Mouse (Mus musculus): ENCODE results near the gene Hpd. TPM values are rescaled to one million over a fixed set of nuclear protein-coding genes. Genes with fewer than 3 reads are reported as not detected.

Gene Hpd
- polyA plus RNA-seq, 1 experiment = not detected

DNA sequence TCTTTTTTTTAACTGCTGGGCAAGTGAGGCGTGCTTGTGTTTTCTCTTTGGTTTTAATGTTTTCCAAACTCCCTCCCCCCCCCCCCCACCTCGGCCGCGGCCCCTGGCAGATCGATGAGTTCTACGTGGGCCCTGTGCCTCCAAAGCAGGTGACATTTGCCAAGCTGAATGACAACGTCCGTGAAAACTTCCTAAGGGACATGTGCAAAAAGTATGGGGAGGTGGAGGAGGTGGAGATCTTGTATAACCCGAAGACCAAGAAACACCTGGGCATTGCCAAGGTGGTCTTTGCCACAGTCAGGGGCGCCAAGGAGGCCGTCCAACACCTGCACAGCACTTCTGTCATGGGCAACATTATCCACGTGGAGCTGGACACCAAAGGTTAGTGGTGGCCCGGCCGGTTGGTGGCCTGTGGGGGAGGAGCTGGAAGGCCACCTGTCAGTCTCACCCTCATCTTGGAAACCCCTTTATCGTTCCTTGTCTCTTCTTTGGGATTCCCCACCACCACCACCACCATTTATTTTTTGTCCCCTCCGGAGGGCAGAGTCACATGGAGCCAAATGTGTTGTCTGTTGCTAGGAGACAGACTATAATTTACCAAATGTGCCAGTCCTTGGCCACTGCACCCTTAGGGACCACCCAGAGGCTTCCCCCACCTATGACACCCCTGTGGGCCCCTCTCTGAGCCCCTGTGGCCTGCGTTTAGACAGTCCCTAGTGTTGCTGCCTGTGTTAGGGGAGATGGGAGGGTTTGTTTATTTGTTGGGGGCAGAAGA is 38.4 kb downstream of the Hpd start:
- peak; percentile 24 for DNase-seq (ENCODE audit: low read depth)
- TF ChIP-seq CTCF (IDR thresholded peaks at IDR 0.05; ENCODE audit: borderline replicate concordance, extremely low read depth, insufficient read depth, insufficient read length) (no peak), POLR2A (IDR thresholded peaks at IDR 0.05; ENCODE audit: borderline replicate concordance, extremely low read depth, insufficient read depth, insufficient read length, poor library complexity, severe bottlenecking) (no peak)

DNA sequence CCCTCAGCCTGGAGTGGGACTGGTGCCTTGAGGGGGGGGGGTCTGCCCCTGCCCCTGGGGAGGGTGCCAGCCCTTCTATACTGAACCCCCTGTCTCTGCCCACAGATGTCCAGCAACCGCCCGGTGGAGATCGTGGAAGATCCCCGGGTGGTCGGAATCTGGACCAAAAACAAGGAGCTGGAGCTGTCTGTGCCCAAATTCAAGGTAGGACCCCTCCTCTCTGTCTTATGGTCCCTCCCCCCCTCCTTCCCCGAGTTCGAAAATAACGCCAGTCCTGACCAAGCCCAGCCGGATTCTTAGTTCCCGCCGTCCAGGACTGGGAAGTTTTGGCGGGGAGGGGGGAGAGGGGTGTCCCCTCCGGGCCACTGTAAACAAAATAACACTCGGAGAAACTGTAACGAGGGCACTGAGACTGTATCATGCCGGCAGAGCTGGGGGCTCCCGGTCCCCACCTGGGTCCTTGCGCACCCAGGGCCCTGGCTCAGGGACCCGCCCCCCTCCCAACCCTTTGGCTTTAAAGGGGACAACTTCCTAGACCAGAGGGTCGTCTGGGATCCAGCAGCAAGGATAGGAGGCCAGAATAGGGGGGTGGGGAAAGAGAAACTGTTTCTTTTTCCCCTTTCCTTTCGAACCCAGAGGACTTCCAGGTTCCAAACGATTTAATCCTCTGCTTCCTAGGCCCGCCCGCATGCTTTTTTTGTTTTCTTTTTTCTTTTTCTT is 39.1 kb downstream of the Hpd start:
- peak; percentile 82 for DNase-seq (ENCODE audit: low read depth)
- TF ChIP-seq CTCF (IDR thresholded peaks at IDR 0.05; ENCODE audit: borderline replicate concordance, extremely low read depth, insufficient read depth, insufficient read length) (no peak), POLR2A (IDR thresholded peaks at IDR 0.05; ENCODE audit: borderline replicate concordance, extremely low read depth, insufficient read depth, insufficient read length, poor library complexity, severe bottlenecking) (no peak)

DNA sequence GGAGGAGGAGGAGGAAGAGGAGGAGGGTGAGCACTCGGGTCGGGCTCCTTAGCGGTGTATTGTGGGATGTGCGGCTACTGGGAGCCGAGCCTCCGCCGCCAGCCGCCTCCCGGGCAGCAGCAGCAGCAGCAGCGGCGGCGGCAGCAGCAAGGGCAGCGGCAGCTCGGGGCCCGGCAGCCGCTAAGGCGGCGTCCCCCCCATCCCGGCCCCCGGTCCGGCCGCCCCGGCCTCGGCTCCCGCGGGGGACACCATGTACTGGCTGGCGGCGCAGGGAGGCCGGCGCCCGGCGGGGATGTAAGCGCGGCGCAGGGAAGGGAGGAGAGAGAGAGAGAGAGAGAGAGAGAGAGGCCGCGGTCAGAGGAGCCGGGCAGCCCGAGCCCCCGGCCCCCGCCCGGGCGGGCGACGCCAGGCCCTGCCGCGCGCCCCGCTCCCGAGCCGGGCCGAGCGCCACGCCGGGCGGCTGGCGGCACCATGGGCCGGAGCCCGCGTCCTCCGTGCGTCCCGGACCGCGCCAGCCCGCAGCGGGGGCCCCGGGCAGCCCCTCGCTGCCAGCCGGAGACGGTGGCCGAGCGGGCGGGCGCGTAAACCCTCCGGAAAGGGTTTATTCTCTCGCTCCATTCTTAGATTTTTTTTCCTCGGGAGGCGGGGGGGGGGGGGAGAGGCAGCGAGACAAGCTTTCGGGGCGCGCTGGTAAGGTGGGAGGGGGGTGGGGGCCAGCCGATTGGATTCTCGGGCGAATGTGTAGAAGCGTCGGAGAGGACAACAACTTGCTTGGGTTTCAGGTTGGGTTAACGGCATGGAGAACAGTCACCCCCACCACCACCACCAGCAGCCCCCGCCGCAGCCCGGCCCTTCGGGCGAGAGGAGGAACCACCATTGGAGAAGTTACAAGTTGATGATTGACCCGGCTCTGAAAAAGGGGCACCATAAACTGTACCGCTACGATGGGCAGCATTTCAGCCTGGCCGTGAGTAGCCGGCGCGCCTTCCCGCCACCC is 40.1 kb downstream of the Hpd start, which contains the start of gene Setd1b:
TSS of gene Setd1b (plus strand) at position 33 of the 997 bp plus-strand sequence.
- peak; percentile 31 for TF ChIP-seq POLR2A (IDR thresholded peaks at IDR 0.05; ENCODE audit: borderline replicate concordance, extremely low read depth, insufficient read depth, insufficient read length, poor library complexity, severe bottlenecking)
- TF ChIP-seq CTCF (IDR thresholded peaks at IDR 0.05; ENCODE audit: borderline replicate concordance, extremely low read depth, insufficient read depth, insufficient read length) = no peak
- DNase-seq (ENCODE audit: low read depth) = peak; percentile 81

DNA sequence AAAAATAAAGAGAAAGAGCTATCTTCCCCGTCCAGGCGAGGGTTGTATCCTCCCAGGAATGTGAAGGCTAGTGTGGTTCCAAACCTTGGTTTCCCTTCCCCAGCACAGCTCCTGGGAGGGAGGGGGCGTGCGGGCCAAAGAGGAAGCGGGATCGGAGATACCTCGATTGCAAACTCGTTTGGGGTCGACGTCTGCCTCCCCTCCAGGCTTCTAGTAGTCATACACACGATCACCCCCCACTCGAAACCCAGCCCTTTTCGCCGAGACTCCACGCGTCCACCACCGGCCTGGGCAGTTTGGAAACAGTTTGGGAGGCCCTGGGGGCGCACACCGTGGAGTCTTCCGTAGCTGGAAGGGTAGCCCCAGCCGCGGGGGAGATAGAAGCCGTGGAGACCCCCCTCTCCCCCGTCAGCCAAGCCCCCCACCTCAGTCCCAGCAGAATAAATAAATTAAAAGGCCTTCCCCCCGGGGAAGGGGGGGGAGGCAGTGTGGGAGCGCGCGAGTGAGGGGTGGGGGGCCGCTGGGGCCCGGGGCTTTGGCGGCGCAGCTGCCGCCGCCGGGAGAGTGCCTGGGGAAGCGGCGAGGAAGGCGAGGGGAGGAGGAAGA is 40.9 kb downstream of the Hpd start:
- peak; percentile 84 for DNase-seq (ENCODE audit: low read depth)
- no peak for TF ChIP-seq CTCF (IDR thresholded peaks at IDR 0.05; ENCODE audit: borderline replicate concordance, extremely low read depth, insufficient read depth, insufficient read length)
- TF ChIP-seq POLR2A (IDR thresholded peaks at IDR 0.05; ENCODE audit: borderline replicate concordance, extremely low read depth, insufficient read depth, insufficient read length, poor library complexity, severe bottlenecking) = 0 out of 2 replicates have a peak, but pooled peaks have one; percentile 0

DNA sequence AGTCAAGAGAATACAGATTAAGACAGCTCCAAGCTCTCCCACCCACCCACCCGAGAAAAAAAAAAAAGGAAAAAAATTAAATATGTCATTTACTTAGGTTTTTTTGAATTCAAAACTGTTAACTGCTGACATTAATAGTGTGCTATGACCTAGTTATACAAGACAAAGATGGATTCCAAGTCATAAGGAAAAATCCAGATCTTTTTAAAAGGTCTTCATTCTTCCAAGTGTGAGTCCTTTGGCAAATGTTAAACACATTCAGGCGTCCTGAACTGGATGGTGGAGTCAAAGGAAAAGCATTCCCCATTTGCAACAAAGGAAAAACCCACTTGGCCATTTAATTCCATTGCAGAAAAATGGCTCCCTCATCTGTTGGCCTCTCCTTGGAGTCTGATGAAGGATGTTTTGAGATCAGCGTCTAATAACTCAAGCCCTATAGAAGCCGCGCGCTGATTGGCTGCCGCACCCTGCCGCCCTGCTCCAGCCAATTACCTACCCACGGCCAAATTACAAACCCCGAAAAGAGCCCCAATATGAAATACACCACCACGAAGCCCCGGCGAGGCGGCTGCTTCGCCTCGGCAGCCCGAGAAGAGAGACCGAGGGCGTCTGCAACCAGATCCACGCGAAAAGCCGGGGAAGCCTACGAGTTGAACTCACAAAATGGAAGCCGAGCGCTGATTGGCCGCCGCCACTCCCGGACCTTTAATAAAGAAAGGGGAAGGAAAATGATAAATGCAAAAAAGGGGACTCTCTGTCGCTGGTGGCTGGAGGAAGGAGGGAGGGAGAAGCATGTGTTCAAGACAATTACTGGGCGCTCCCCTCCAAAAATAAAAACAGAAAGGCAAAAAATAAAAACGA is 41.6 kb downstream of the Hpd start:
- TF ChIP-seq POLR2A (IDR thresholded peaks at IDR 0.05; ENCODE audit: borderline replicate concordance, extremely low read depth, insufficient read depth, insufficient read length, poor library complexity, severe bottlenecking) (peak; percentile 71; the same call in 1 of the 2 replicates), CTCF (IDR thresholded peaks at IDR 0.05; ENCODE audit: borderline replicate concordance, extremely low read depth, insufficient read depth, insufficient read length) (no peak)
- peak; percentile 99 for DNase-seq (ENCODE audit: low read depth)

DNA sequence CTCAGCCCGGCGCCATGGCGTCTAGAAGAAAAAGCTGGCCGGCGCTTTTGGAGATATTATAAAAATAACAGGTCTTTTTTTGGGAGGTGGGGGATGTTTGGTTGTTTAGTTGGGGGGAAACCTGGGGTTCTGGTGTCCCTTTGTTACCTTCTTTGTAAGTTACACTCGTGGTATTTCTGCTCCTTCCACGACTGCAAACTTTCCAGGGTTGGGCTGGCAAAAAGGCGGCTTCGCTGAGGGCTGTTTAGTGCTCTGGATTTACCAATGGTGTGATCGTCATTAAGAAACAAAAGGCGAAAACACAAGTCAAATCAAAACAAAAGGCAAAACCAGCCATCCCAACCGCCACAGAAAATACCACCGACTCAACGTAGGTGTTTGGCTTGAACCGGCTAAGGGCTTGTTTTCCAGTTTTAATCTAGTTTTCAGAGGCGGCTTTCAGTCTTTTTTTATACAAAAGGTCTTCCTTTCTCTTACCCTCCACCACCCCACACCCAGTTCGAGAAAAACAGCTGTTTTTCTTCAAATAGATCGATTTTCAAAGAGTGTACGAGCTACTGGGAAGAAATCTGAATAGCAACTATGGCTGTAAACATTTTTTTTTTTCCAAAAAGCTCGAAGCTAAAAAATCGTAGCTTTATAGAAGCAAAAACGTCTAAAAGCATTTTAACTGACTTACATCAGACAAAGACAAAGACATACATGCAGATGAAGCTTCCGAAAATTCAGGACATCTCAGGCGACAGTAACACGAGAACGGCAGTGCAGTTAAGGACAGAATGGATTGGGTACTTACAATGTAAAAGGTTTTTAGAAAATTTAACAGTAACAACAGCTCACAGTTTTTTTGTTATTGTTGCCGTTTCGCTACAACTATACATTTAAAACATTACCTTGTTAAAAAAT is 42.6 kb downstream of the Hpd start:
- peak; percentile 71 for DNase-seq (ENCODE audit: low read depth)
- TF ChIP-seq CTCF (IDR thresholded peaks at IDR 0.05; ENCODE audit: borderline replicate concordance, extremely low read depth, insufficient read depth, insufficient read length) = no peak
- no peak for TF ChIP-seq POLR2A (IDR thresholded peaks at IDR 0.05; ENCODE audit: borderline replicate concordance, extremely low read depth, insufficient read depth, insufficient read length, poor library complexity, severe bottlenecking)

DNA sequence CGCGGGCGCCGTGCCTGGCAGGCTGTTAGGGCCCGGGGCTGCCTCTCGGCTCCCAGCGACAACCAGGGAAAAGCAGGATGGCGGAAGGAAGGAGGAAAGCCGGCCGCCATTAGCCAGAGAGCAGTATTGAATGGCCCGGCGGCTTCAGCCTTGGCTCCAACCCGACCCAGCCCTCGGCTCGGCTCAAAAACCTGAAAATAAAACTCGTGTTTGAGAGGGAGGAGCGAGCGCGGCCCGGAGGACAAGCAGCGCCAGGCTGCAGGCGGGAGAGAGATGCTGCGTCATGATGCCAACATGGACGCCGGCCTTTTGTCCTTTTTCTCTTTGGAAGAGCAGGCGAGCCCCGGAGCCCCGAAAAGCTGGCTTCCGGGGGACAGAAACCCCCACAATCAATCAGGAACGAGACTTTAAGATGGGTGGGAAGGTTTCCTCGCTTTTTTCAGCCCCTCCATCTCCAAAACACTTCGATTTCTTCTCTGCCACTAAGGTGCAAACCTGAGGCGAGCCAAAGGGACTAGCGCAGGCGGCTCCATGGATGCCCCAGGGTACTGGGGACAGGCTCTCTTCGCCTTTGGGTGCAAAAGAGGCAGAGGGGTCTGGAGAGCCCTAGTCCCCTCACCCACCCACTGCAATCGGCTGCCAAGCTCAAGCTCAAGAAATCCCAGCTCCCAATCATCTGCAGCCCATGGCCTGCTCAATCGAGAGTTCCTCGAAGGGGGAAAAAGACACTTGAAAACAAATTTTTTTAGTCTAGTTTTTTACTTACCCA is 43.4 kb downstream of the Hpd start:
- peak; percentile 51; the same call in 1 of the 2 replicates for TF ChIP-seq POLR2A (IDR thresholded peaks at IDR 0.05; ENCODE audit: borderline replicate concordance, extremely low read depth, insufficient read depth, insufficient read length, poor library complexity, severe bottlenecking)
- no peak for TF ChIP-seq CTCF (IDR thresholded peaks at IDR 0.05; ENCODE audit: borderline replicate concordance, extremely low read depth, insufficient read depth, insufficient read length)
- peak; percentile 93 for DNase-seq (ENCODE audit: low read depth)

DNA sequence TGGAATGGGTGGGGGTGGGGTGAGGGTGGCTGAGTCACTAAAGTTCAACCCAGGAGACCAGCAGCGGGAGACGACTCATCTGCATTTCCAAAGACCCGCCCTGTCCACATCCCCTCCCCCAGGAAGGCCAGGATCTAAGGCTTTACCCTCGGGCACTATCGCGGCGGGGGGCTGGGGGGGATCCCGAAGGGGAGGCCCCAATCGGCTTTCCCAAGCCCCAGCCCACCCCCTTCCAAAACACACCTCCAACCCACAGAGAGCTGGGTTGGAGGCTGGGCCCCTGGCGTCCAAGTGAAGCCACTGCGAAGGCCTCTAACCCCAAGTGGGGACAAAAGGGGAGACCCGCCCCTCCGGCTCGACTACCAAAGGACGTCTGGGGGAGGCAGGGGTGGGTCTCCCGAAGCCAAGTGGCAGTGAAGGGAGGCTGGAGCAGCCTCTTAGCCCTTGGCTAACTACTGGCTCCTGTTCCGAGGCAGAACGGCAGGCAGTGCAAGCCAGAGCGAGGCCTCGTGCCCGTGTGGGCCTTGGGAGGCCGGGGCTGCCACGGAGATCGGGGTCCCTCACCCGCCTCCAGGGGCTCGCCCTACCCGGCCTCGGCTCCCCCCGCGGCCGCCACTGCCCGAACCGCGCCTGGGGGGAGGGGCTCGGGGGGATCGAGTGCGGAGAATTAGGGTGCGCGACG is 44.2 kb downstream of the Hpd start:
- TF ChIP-seq CTCF (IDR thresholded peaks at IDR 0.05; ENCODE audit: borderline replicate concordance, extremely low read depth, insufficient read depth, insufficient read length) (peak; percentile 6; the same call in 1 of the 2 replicates), POLR2A (IDR thresholded peaks at IDR 0.05; ENCODE audit: borderline replicate concordance, extremely low read depth, insufficient read depth, insufficient read length, poor library complexity, severe bottlenecking) (peak; percentile 52; the same call in 1 of the 2 replicates)

More for the DNA sequence above, 44.2 kb downstream of the Hpd start:
- DNase-seq (ENCODE audit: low read depth) = peak; percentile 89
